21 mouse cellular contexts compared by ENCODE assay signal in the genomic region with DNA sequence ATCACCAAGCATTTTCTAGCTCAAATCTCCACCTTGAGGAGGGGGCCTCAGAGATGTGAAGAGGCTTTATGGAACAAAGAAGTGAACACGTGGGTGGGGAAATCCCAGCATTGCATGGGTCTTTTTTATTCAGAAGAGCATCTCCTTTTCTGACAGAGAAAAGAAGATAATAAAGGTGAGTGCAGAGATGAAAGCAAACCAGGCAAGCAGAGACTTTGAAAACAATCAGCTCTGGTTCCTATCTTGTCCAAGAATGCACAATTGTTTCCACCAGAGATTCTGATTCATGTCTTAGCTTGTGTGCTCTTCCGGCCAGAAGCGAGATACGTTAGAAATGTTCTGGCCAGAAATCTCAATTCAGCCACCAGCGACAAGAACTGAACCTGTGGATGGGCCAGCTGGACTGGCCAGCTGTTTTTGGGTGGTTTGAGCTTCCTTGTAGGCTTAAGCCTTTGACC.
DNase-seq lines count a peak whose midpoint lies in the region; ATAC-seq and TF ChIP-seq lines count a peak whose summit lies in the region.
"Had no signal": no experiment of that assay in that cellular context is flagged by ENCODE, and none has a peak within 500 bp of the region (broad histone marks: within the 10 kb centered on the region; RNA-seq: fewer than 3 reads in every experiment).

No protein-coding gene starts in this region.

- peaks cover 2% of the 10 kb centered on the region for H3K4me1 ChIP-seq in spleen, adult 2 months (ENCODE audit: control insufficient read depth, insufficient read depth, insufficient read length)
- H3K4me1 ChIP-seq in CH12.LX (ENCODE audit: control insufficient read depth in 1 of 2, insufficient read depth in 2 of 2), result peaks cover 22 to 62% of the 10 kb centered on the region in 2 experiments
- H3K4me1 ChIP-seq in hindbrain, embryonic 10.5 days (replicated peaks), result no peaks in the 10 kb centered on the region
- H3K4me1 ChIP-seq: embryonic facial prominence, embryonic 12.5 days; heart, embryonic 10.5 days; hindbrain, embryonic 15.5 days had no signal

- 76% methylated on average over 5 of the region's 5 CpGs for WGBS in spleen, adult 2 months
- 88% methylated on average over 5 of the region's 5 CpGs for WGBS in hindbrain, embryonic 10.5 days

- TF ChIP-seq EP300 in CH12.LX (IDR thresholded peaks at IDR 0.05; ENCODE audit: low read length), result peak; percentile 73

- peak; percentile 84 for ATAC-seq in inflammation-experienced regulatory T-cells, adult 6 months
- ATAC-seq: forebrain, embryonic 16.5 days had no signal

- H3K9ac ChIP-seq in CH12.LX (ENCODE audit: insufficient read depth, low read depth), result peak overlapping the region; percentile 90
- H3K9ac ChIP-seq: embryonic facial prominence, embryonic 12.5 days; forebrain, embryonic 12.5 days; hindbrain, embryonic 15.5 days had no signal

- TF ChIP-seq POLR2A in spleen, adult 2 months (IDR thresholded peaks at IDR 0.05; ENCODE audit: low read depth, low read length), result no peak
- no peak for TF ChIP-seq POLR2A in CH12.LX (IDR thresholded peaks at IDR 0.05; ENCODE audit: low read depth, low read length)

- H3K4me2 ChIP-seq in CH12.LX (ENCODE audit: insufficient read depth, low read depth, poor library complexity, severe bottlenecking), result peak overlapping the region; percentile 95
- H3K4me2 ChIP-seq: embryonic facial prominence, embryonic 12.5 days; forebrain, embryonic 12.5 days; hindbrain, embryonic 15.5 days had no signal

- in situ Hi-C loops in CH12.LX (cut with MboI; ENCODE audit: low pct_ligation_motif_present, low pct_unique_long_range_greater_than_20kb, low sequenced_read_pairs), result no loop called here

- H3K36me3 ChIP-seq in spleen, adult 2 months (ENCODE audit: control insufficient read depth, insufficient read depth, low read length), result no peaks in the 10 kb centered on the region
- H3K36me3 ChIP-seq in CH12.LX (replicated peaks in 1 of 2; ENCODE audit: control insufficient read depth in 1 of 2, insufficient read depth in 1 of 2, low read length in 1 of 2), result no peaks in the 10 kb centered on the region
- H3K36me3 ChIP-seq in hindbrain, embryonic 10.5 days, result no peaks in the 10 kb centered on the region
- H3K36me3 ChIP-seq: embryonic facial prominence, embryonic 12.5 days; forebrain, embryonic 12.5 days; heart, embryonic 10.5 days; hindbrain, embryonic 15.5 days had no signal

- TF ChIP-seq RAD21 in CH12.LX (IDR thresholded peaks at IDR 0.05; ENCODE audit: low read depth, low read length), result no peak; the same call in 1 of the 2 replicates

- H3K27me3 ChIP-seq in spleen, adult 2 months (ENCODE audit: control insufficient read depth, insufficient read depth, low read length), result no peaks in the 10 kb centered on the region
- no peaks in the 10 kb centered on the region for H3K27me3 ChIP-seq in CH12.LX (replicated peaks)
- no peaks in the 10 kb centered on the region for H3K27me3 ChIP-seq in hindbrain, embryonic 10.5 days (ENCODE audit: insufficient read depth, poor library complexity, severe bottlenecking)
- H3K27me3 ChIP-seq: embryonic facial prominence, embryonic 12.5 days; forebrain, embryonic 12.5 days; hindbrain, embryonic 15.5 days had no signal

- no peaks in the 10 kb centered on the region for H3K79me2 ChIP-seq in CH12.LX (replicated peaks; ENCODE audit: control insufficient read depth, extremely low read depth, insufficient read depth, poor library complexity, severe bottlenecking)

- peaks cover 14% of the 10 kb centered on the region for H3K9me3 ChIP-seq in CH12.LX (replicated peaks; ENCODE audit: low read length)
- no peaks in the 10 kb centered on the region for H3K9me3 ChIP-seq in hindbrain, embryonic 10.5 days
- H3K9me3 ChIP-seq: embryonic facial prominence, embryonic 12.5 days; forebrain, embryonic 12.5 days; heart, embryonic 10.5 days; hindbrain, embryonic 15.5 days had no signal

- DNase-seq in spleen, adult 2 months (ENCODE audit: low read depth in 1 of 2, low spot score in 2 of 2), result no peak
- DNase-seq in spleen, adult 18-20 months, result no peak
- peak; percentile 73 for DNase-seq in CH12.LX (ENCODE audit: extremely low read depth)
- no peak for DNase-seq in hindbrain, embryonic 10.5 days (ENCODE audit: low spot score)
- DNase-seq in frontal cortex, adult 2 months (ENCODE audit: extremely low spot score in 1 of 2, low spot score in 1 of 2), result no peak
- no peak for DNase-seq in urinary bladder, postnatal 4 days (ENCODE audit: low spot score in 2 of 2)
- DNase-seq: adrenal gland, adult 8-10 months; adrenal gland, postnatal 36 days; cerebellum, adult 11 months; cerebellum, adult 8-10 months; cerebellum, postnatal 14 days; gastrocnemius, postnatal 36 days; heart, adult 11 months; heart, postnatal 10 days; kidney, adult 11 months had no signal

- H3K27ac ChIP-seq in spleen, adult 2 months (ENCODE audit: insufficient read depth, low read length), result peak overlapping the region; percentile 10; the same call in 1 of the 2 replicates
- peak overlapping the region; percentile 94 for H3K27ac ChIP-seq in CH12.LX (ENCODE audit: insufficient read depth, low read depth)
- H3K27ac ChIP-seq in hindbrain, embryonic 10.5 days, result no peak overlapping the region
- H3K27ac ChIP-seq: embryonic facial prominence, embryonic 12.5 days; forebrain, embryonic 12.5 days; heart, embryonic 10.5 days; hindbrain, embryonic 15.5 days had no signal

- H3K4me3 ChIP-seq in spleen, adult 2 months (ENCODE audit: extremely low read depth, insufficient read depth, insufficient read length), result no peak overlapping the region
- peak overlapping the region in 1 of 3 experiments; percentile 29 for H3K4me3 ChIP-seq in CH12.LX (replicated peaks in 1 of 3; ENCODE audit: low read depth in 2 of 3, low read length in 2 of 3, poor library complexity in 1 of 3)
- H3K4me3 ChIP-seq in hindbrain, embryonic 10.5 days, result no peak overlapping the region
- H3K4me3 ChIP-seq: embryonic facial prominence, embryonic 12.5 days; forebrain, embryonic 12.5 days; heart, embryonic 10.5 days; hindbrain, embryonic 15.5 days had no signal

- TF ChIP-seq CTCF in spleen, adult 2 months (IDR thresholded peaks at IDR 0.05; ENCODE audit: extremely low read depth, insufficient read depth, insufficient read length, insufficient replicate concordance), result no peak
- no peak for TF ChIP-seq CTCF in CH12.LX (conservative IDR thresholded peaks at IDR 0.05 in 1 of 2, IDR thresholded peaks at IDR 0.05 in 1 of 2; ENCODE audit: low read depth in 2 of 2, low read length in 2 of 2)

- dilution Hi-C loops in CH12.LX (cut with MboI; ENCODE audit: extremely low pct_ligation_motif_present, extremely low pct_unique_long_range_greater_than_20kb, low sequenced_read_pairs), result no loop called here

TF ChIP-seq in CH12.LX, 34 proteins besides CTCF, POLR2A, EP300 and RAD21 (continues in another document):
- peak; percentile 82 for TF ChIP-seq USF1 (IDR thresholded peaks at IDR 0.05; ENCODE audit: low read depth, low read length)
- no peak for TF ChIP-seq NRF1 (IDR thresholded peaks at IDR 0.05; ENCODE audit: low read depth, low read length)
- TF ChIP-seq MXI1 (IDR thresholded peaks at IDR 0.05; ENCODE audit: low read depth, low read length), result no peak
- no peak for TF ChIP-seq ZMIZ1 (IDR thresholded peaks at IDR 0.05; ENCODE audit: low read depth, low read length)
- TF ChIP-seq HCFC1 (IDR thresholded peaks at IDR 0.05; ENCODE audit: low read depth, low read length), result 0 out of 2 replicates have a peak, but pooled peaks have one; percentile 20
- TF ChIP-seq CHD1 (IDR thresholded peaks at IDR 0.05; ENCODE audit: low read depth, low read length), result peak; percentile 93; the same call in 1 of the 2 replicates
- peak; percentile 94 for TF ChIP-seq MAZ (IDR thresholded peaks at IDR 0.05; ENCODE audit: low read depth, low read length)
- TF ChIP-seq TBP (conservative IDR thresholded peaks at IDR 0.05; ENCODE audit: low read depth, low read length), result no peak
- TF ChIP-seq JUN (IDR thresholded peaks at IDR 0.05; ENCODE audit: insufficient read depth, low read depth, low read length), result peak; percentile 65
- peak; percentile 97 for TF ChIP-seq MAX (IDR thresholded peaks at IDR 0.05; ENCODE audit: low read length)
- TF ChIP-seq GABPA (IDR thresholded peaks at IDR 0.05; ENCODE audit: insufficient replicate concordance, low read depth, low read length), result no peak
- TF ChIP-seq ZNF384 (IDR thresholded peaks at IDR 0.05; ENCODE audit: low read depth, low read length), result peak; percentile 80
- peak; percentile 96 for TF ChIP-seq MYC (IDR thresholded peaks at IDR 0.05; ENCODE audit: low read depth, low read length)
- peak; percentile 65 for TF ChIP-seq IRF4 (IDR thresholded peaks at IDR 0.05; ENCODE audit: low read depth, low read length)
- peak; percentile 76; the same call in 1 of the 2 replicates for TF ChIP-seq SIN3A (IDR thresholded peaks at IDR 0.05; ENCODE audit: low read length)
- no peak for TF ChIP-seq E2F4 (IDR thresholded peaks at IDR 0.05; ENCODE audit: insufficient replicate concordance, low read depth, low read length)
- TF ChIP-seq RCOR1 (conservative IDR thresholded peaks at IDR 0.05; ENCODE audit: low read depth, low read length), result 0 out of 2 replicates have a peak, but pooled peaks have one; percentile 82
- TF ChIP-seq POLR2AphosphoS2 (IDR thresholded peaks at IDR 0.05; ENCODE audit: low read depth, low read length), result no peak
- no peak for TF ChIP-seq ZC3H11A (IDR thresholded peaks at IDR 0.05; ENCODE audit: low read depth, low read length)
- TF ChIP-seq KAT2A (IDR thresholded peaks at IDR 0.05; ENCODE audit: insufficient replicate concordance, low read length), result no peak
- TF ChIP-seq PAX5 (IDR thresholded peaks at IDR 0.05; ENCODE audit: low read length), result no peak
- peak; percentile 45; the same call in 1 of the 2 replicates for TF ChIP-seq MAFK (IDR thresholded peaks at IDR 0.05; ENCODE audit: insufficient replicate concordance, low read length)
- TF ChIP-seq TCF12 (IDR thresholded peaks at IDR 0.05; ENCODE audit: low read depth, low read length), result peak; percentile 87
- no peak for TF ChIP-seq UBTF (IDR thresholded peaks at IDR 0.05; ENCODE audit: low read depth, low read length)
- no peak; the same call in 1 of the 2 replicates for TF ChIP-seq SMC3 (IDR thresholded peaks at IDR 0.05; ENCODE audit: low read depth, low read length)
- peak; percentile 49 for TF ChIP-seq ETS1 (conservative IDR thresholded peaks at IDR 0.05; ENCODE audit: low read depth, low read length)
- peak; percentile 29; the same call in 1 of the 2 replicates for TF ChIP-seq NELFE (IDR thresholded peaks at IDR 0.05; ENCODE audit: low read depth, low read length)
- peak; percentile 66 for TF ChIP-seq USF2 (conservative IDR thresholded peaks at IDR 0.05; ENCODE audit: low read depth, low read length)
- TF ChIP-seq BHLHE40 (IDR thresholded peaks at IDR 0.05; ENCODE audit: low read depth, low read length), result peak; percentile 57
- TF ChIP-seq MEF2A (IDR thresholded peaks at IDR 0.05; ENCODE audit: borderline replicate concordance, low read depth, low read length), result peak; percentile 67
- peak; percentile 57 for TF ChIP-seq JUND (conservative IDR thresholded peaks at IDR 0.05; ENCODE audit: low read depth, low read length)
